Mouse (Mus musculus) kidney, embryonic 15.5 days (tissue): Measurements from ENCODE around the gene Smarce1. TPM values are rescaled to one million over a fixed set of nuclear protein-coding genes. Genes with fewer than 3 reads are reported as not detected.

Experiments
- ATAC-seq: fragments of 200-750 bp; cut with Nextera tagmentation; replicated peaks from 2 replicates; pipeline ENCODE4 v1.8.0; 2017; ENCODE audit warnings: moderate TSS enrichment; ENCODE audit not compliant: low FRiP score
- H3K27ac ChIP-seq: fragments of 300-500 bp; sonication (generic); 2 replicates; pipeline ENCODE4 v1.5.1; 2015; ENCODE audit warnings: mild to moderate bottlenecking, inconsistent platforms
- H3K27me3 ChIP-seq: fragments of 300-500 bp; sonication (generic); 2 replicates; pipeline ENCODE4 v1.6.1; 2015; ENCODE audit warnings: inconsistent platforms
- H3K36me3 ChIP-seq: fragments of 300-500 bp; sonication (generic); 2 replicates; pipeline ENCODE4 v1.6.1; 2015; ENCODE audit warnings: inconsistent platforms
- H3K4me1 ChIP-seq: fragments of 300-500 bp; sonication (generic); 2 replicates; pipeline ENCODE4 v1.6.1; 2015; ENCODE audit warnings: inconsistent platforms
- H3K4me2 ChIP-seq: fragments of 300-500 bp; sonication (generic); 2 replicates; pipeline ENCODE4 v1.6.1; 2015; ENCODE audit warnings: moderate library complexity, mild to moderate bottlenecking, inconsistent platforms
- H3K4me3 ChIP-seq: fragments of 300-500 bp; sonication (generic); replicated peaks from 2 replicates; pipeline ENCODE4 v1.5.1; 2015; ENCODE audit warnings: mild to moderate bottlenecking, inconsistent platforms
- H3K9ac ChIP-seq: fragments of 300-500 bp; sonication (generic); 2 replicates; pipeline ENCODE4 v1.6.1; 2015; ENCODE audit warnings: mild to moderate bottlenecking, inconsistent platforms
- H3K9me3 ChIP-seq: fragments of 300-500 bp; sonication (generic); replicated peaks from 2 replicates; pipeline ENCODE4 v1.6.1; 2016; ENCODE audit warnings: inconsistent platforms
- WGBS: fragments of 180-500 bp; shearing (Covaris S2); methylation state at CpG from one replicate; pipeline ENCODE4 v1.1.7; 2015; ENCODE audit warnings: mixed read lengths; 5-methylcytosine and 5-hydroxymethylcytosine counted together
- polyA plus RNA-seq: library from polyadenylated mRNA; unstranded; fragments of >200 nt; fragmentation: Nextera tagmentation; extraction: Ambion mirVana; gene quantifications from 2 replicates; pipeline ENCODE4 v1.2.1, GENCODE M21; 2015

Smarce1 gene
- polyA plus RNA-seq, 1 experiment from 2014 or later: 249 TPM

- Histone ChIP-seq H3K4me2 (no peak overlapping the region), H3K9me3 (no peaks in the 10 kb centered on the region), H3K36me3 (no peaks in the 10 kb centered on the region), H3K4me1 (peaks cover 5% of the 10 kb centered on the region), H3K27me3 (no peaks in the 10 kb centered on the region), H3K9ac (no peak overlapping the region), H3K4me3 (no peak overlapping the region), H3K27ac (no peak overlapping the region)
- 87% methylated on average over 5 of the region's 5 CpGs for WGBS
- no peak for ATAC-seq
Measured at GRCm38 (mm10) chr11:99180071-99180470, 50.7 kb downstream of the Smarce1 start.

DNA sequence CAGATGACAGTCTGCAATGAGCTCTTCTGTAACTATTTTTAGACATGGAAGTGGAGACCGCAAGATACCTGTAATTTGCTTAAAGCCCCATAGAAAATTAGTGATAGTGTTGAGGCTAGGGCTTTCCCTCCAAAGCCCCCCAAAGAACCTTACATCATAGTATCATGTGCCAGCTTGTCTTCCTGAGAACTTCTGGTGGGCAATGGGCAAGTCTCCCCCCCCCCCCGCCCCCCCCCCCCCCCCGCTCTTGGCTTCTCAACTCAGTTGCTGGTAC lies 53.0 kb downstream of the Smarce1 start:
- no peak for ATAC-seq
- WGBS: 91% methylated on average over 1 of the region's 3 CpGs
- no peaks in the 10 kb centered on the region for H3K36me3 ChIP-seq
- H3K9ac ChIP-seq: no peak overlapping the region
- H3K27ac ChIP-seq: no peak overlapping the region
- H3K4me1 ChIP-seq: peaks cover 5% of the 10 kb centered on the region
- H3K27me3 ChIP-seq: no peaks in the 10 kb centered on the region
- H3K4me3 ChIP-seq: no peak overlapping the region
- H3K4me2 ChIP-seq: no peak overlapping the region
- H3K9me3 ChIP-seq: no peaks in the 10 kb centered on the region

- WGBS: 62% methylated on average over 5 of the region's 5 CpGs
- Histone ChIP-seq H3K36me3 (no peaks in the 10 kb centered on the region), H3K4me3 (no peak overlapping the region), H3K4me1 (no peaks in the 10 kb centered on the region), H3K9me3 (no peaks in the 10 kb centered on the region), H3K4me2 (no peak overlapping the region), H3K27me3 (no peaks in the 10 kb centered on the region), H3K27ac (no peak overlapping the region), H3K9ac (no peak overlapping the region)
- ATAC-seq: no peak
Measured at GRCm38 (mm10) chr11:99177054-99177924, 53.5 kb downstream of the Smarce1 start.

- Histone ChIP-seq H3K36me3 (no peaks in the 10 kb centered on the region), H3K4me2 (no peak overlapping the region)
- WGBS: 82% methylated on average over 4 of the region's 4 CpGs
Measured at GRCm38 (mm10) chr11:99172002-99172401, 58.8 kb downstream of the Smarce1 start.

GRCm38 (mm10) chr11:99171442-99171841 lies 59.4 kb downstream of the Smarce1 start:
- Histone ChIP-seq H3K27me3 (no peaks in the 10 kb centered on the region), H3K4me3 (no peak overlapping the region), H3K9me3 (no peaks in the 10 kb centered on the region), H3K4me2 (no peak overlapping the region), H3K27ac (no peak overlapping the region), H3K9ac (no peak overlapping the region), H3K36me3 (no peaks in the 10 kb centered on the region), H3K4me1 (no peaks in the 10 kb centered on the region)
- no peak for ATAC-seq
- 76% methylated on average over 2 of the region's 2 CpGs for WGBS

More at GRCm38 (mm10) chr11:99172002-99172401, 58.8 kb downstream of the Smarce1 start:
- no peaks in the 10 kb centered on the region for H3K9me3 ChIP-seq
- ATAC-seq: no peak
- H3K4me1 ChIP-seq: no peaks in the 10 kb centered on the region
- no peaks in the 10 kb centered on the region for H3K27me3 ChIP-seq
- H3K9ac ChIP-seq: no peak overlapping the region
- no peak overlapping the region for H3K27ac ChIP-seq
- H3K4me3 ChIP-seq: no peak overlapping the region

DNA sequence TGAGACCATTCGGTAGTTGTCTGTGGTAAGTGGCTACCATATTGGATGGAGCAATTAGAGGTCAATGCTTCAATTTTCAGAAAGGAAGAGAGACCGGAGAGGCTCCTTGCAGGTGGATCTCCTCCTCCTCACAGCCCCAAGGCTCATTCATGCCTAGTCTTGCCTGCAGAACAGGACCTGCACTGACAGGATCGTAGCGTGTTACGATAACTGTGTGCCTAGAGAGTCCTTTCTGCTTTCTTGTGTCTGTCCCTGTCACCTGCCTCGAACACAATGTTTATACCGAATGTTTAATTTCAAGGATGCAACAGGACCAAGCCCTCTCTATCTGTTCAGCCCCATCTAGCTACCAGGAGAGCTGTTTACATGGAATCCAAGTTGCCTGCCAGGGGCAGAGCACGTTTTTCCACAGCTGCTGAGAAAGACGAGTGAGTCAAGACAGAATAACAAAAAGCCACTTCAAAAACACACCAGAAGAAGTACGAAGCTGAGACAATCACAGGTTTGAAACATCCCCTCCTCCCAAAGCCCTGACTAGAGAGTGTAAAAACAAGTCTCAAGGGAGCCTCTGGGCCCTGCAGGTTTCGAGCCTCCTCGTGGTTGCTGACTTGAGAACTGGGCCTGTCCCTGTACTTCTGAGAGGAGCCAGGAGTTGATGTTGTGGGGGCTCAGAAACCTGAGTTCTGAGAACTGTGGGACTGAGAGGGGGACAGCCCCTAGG lies 60.1 kb downstream of the Smarce1 start:
- Histone ChIP-seq H3K4me1 (no peaks in the 10 kb centered on the region), H3K4me2 (no peak overlapping the region), H3K27me3 (no peaks in the 10 kb centered on the region), H3K4me3 (no peak overlapping the region), H3K36me3 (no peaks in the 10 kb centered on the region), H3K27ac (no peak overlapping the region), H3K9me3 (no peaks in the 10 kb centered on the region), H3K9ac (no peak overlapping the region)
- 71% methylated on average over 12 of the region's 12 CpGs for WGBS
- ATAC-seq: no peak

- Histone ChIP-seq H3K4me1 (no peaks in the 10 kb centered on the region), H3K27ac (no peak overlapping the region), H3K9ac (no peak overlapping the region), H3K4me3 (no peak overlapping the region), H3K27me3 (no peaks in the 10 kb centered on the region), H3K9me3 (no peaks in the 10 kb centered on the region), H3K4me2 (no peak overlapping the region), H3K36me3 (no peaks in the 10 kb centered on the region)
- 90% methylated on average over 6 of the region's 6 CpGs for WGBS
- ATAC-seq: no peak
Measured at GRCm38 (mm10) chr11:99170005-99170404, 60.8 kb downstream of the Smarce1 start.

- WGBS: 87% methylated on average over 2 of the region's 2 CpGs
Measured at GRCm38 (mm10) chr11:99169438-99169837, 61.4 kb downstream of the Smarce1 start.

DNA sequence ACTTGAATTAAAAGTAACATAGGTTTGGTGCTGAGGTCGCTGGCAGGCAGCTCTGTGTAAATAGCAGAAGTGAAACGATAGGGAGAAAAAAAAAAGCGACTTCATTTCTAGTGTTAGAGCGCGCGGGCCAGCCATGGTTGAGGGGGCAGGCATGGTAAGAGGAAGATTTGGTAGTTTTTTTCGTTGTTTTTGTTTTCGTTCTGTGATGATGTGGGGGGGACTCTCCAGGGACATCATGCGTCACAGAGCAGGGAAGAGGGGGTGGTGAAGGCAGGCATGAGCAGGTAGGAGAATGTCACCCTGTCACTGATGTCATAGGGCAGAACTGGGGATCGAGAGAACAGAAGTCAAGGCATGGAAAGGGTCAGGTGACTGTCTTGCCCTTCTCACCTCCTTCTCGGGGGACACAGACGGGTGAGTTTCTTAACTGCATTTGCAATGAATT lies 62.8 kb downstream of the Smarce1 start:
- Histone ChIP-seq H3K27me3 (no peaks in the 10 kb centered on the region), H3K4me3 (no peak overlapping the region), H3K9ac (no peak overlapping the region), H3K9me3 (no peaks in the 10 kb centered on the region), H3K4me1 (no peaks in the 10 kb centered on the region), H3K36me3 (no peaks in the 10 kb centered on the region), H3K27ac (no peak overlapping the region), H3K4me2 (no peak overlapping the region)
- ATAC-seq: no peak
- 44% methylated on average over 12 of the region's 12 CpGs for WGBS

More at GRCm38 (mm10) chr11:99169438-99169837, 61.4 kb downstream of the Smarce1 start:
- H3K4me1 ChIP-seq: no peaks in the 10 kb centered on the region
- H3K27ac ChIP-seq: no peak overlapping the region
- ATAC-seq: no peak
- no peaks in the 10 kb centered on the region for H3K9me3 ChIP-seq
- H3K9ac ChIP-seq: no peak overlapping the region
- no peak overlapping the region for H3K4me2 ChIP-seq
- H3K27me3 ChIP-seq: no peaks in the 10 kb centered on the region
- H3K36me3 ChIP-seq: no peaks in the 10 kb centered on the region
- no peak overlapping the region for H3K4me3 ChIP-seq

DNA sequence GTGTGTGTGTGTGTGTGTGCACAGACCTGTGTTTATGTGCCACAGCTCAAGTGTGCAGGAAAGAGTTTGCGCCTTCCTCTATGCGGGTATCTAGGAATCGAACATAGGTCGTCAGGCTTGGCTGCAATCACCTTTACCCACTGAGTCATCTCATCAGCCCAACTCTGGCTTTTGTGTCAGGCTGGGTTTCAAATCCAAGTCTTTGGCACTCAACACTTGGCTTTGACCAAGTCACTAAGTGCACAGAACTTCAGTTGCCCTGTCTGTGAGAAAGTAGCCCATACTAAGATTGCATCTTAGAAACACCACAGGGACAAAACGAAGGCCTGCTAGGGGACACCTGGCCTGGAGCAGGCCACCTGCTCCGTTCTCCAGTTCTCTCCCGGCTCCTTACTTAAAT lies 63.2 kb downstream of the Smarce1 start:
- ATAC-seq: no peak
- Histone ChIP-seq H3K9ac (no peak overlapping the region), H3K27ac (no peak overlapping the region), H3K4me3 (no peak overlapping the region), H3K4me1 (no peaks in the 10 kb centered on the region), H3K9me3 (no peaks in the 10 kb centered on the region), H3K4me2 (no peak overlapping the region), H3K27me3 (no peaks in the 10 kb centered on the region), H3K36me3 (no peaks in the 10 kb centered on the region)
- WGBS: 78% methylated on average over 7 of the region's 7 CpGs

DNA sequence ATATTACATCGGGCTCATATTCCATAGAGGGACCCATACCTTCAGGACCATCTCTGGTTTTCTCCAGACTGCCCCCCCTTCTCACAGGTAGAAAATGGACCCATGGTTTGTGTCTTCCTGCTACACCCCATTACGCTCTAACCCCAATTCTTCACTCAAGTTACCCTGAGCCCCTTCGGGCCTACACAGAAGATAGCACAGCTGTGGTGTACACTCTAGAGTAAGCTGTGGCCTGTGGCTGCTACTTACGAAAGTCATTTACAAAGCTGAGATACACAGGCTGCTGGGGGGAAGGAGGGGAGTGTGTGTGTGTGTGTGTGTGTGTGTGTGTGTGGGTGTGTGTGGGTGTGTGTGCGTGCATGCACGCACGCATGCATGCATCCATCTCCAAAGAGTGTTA lies 64.6 kb downstream of the Smarce1 start:
- no peak overlapping the region for H3K9ac ChIP-seq
- ATAC-seq: no peak
- no peaks in the 10 kb centered on the region for H3K27me3 ChIP-seq
- H3K4me1 ChIP-seq: no peaks in the 10 kb centered on the region
- no peaks in the 10 kb centered on the region for H3K9me3 ChIP-seq
- no peak overlapping the region for H3K4me3 ChIP-seq
- no peak overlapping the region for H3K4me2 ChIP-seq
- 94% methylated on average over 7 of the region's 7 CpGs for WGBS
- no peaks in the 10 kb centered on the region for H3K36me3 ChIP-seq
- H3K27ac ChIP-seq: no peak overlapping the region

DNA sequence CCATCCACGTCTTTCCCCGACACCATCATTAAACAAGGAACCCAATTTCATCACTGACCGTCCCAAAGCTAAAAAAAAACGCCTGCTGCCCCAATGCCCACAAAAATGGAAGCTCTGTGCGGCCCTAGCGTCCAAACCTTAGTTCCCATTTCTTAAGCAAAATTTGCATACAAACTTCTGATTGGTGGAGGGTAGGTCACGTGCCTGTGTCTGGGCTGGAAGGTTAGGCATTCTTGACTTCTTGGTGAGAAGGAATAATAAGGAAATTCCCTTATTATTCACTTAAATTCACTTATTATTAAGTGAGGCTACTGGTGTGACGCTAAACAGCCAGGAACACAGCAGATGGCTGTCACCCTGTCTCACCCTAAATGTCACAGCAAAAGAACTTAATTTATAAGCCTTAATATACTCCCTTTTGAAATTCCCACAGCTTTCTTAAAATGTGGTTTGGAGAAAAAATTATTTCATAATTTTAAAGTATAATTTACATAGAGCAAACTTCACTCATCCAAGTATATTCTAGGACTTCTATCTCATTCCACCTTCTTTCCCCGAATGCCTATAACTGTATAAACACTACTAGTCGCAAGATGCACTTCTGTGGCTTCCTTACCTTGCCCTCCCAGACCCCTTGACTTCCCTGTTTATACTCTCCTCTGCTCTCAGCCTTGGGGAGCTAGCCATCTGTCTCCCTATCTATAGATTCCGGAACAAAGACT lies 65.6 kb downstream of the Smarce1 start:
- H3K9ac ChIP-seq: no peak overlapping the region
- no peak overlapping the region for H3K4me2 ChIP-seq
- H3K4me1 ChIP-seq: no peaks in the 10 kb centered on the region
- H3K9me3 ChIP-seq: no peaks in the 10 kb centered on the region
- no peak overlapping the region for H3K4me3 ChIP-seq
- H3K36me3 ChIP-seq: no peaks in the 10 kb centered on the region
- no peak overlapping the region for H3K27ac ChIP-seq
- H3K27me3 ChIP-seq: no peaks in the 10 kb centered on the region
- ATAC-seq: no peak
- 71% methylated on average over 11 of the region's 11 CpGs for WGBS
